Mouse (Mus musculus): ENCODE data around the gene Dynlrb1. TPM values are rescaled to one million over a fixed set of nuclear protein-coding genes. Genes with fewer than 3 reads are reported as not detected.

The Dynlrb1 gene
- total RNA-seq, 2 experiments from 2014 or later = 292 to 339 TPM

- intact Hi-C loops (cut with DNase I) = loop anchor here (10.0 kb wide), 1 partner anchor 107 kb away; the partner anchor contains the start of gene Trp53inp2
- DNase-seq (ENCODE audit: low spot score in 2 of 2) = no peak
Observed at GRCm38 (mm10) chr2:155277721-155278120, 41.4 kb downstream of the Dynlrb1 start.

- intact Hi-C loops (cut with DNase I) = loop anchor here (10.0 kb wide), 1 partner anchor 106 kb away; the partner anchor contains the start of gene Trp53inp2
- peak in 1 of 2 experiments; percentile 18 for DNase-seq (ENCODE audit: low spot score in 2 of 2)
Observed at GRCm38 (mm10) chr2:155278361-155278760, 42.0 kb downstream of the Dynlrb1 start.

- DNase-seq (ENCODE audit: low spot score in 2 of 2) = no peak
- intact Hi-C loops (cut with DNase I) = loop anchor here (10.0 kb wide), 1 partner anchor 106 kb away; the partner anchor contains the start of gene Trp53inp2
Observed at GRCm38 (mm10) chr2:155279163-155279562, 42.8 kb downstream of the Dynlrb1 start.

- intact Hi-C loops (cut with DNase I) = no loop called here
- DNase-seq (ENCODE audit: low spot score in 2 of 2) = no peak
Observed at GRCm38 (mm10) chr2:155280116-155280515, 43.8 kb downstream of the Dynlrb1 start.

GRCm38 (mm10) chr2:155283793-155284192 is 47.5 kb downstream of the Dynlrb1 start:
- intact Hi-C loops (cut with DNase I) = no loop called here
- peak in 1 of 2 experiments; percentile 14 for DNase-seq (ENCODE audit: low spot score in 2 of 2)

- DNase-seq (ENCODE audit: low spot score in 2 of 2) = no peak
- intact Hi-C loops (cut with DNase I) = no loop called here
Observed at GRCm38 (mm10) chr2:155284647-155285046, 48.3 kb downstream of the Dynlrb1 start.

- intact Hi-C loops (cut with DNase I) = no loop called here
- no peak for DNase-seq (ENCODE audit: low spot score in 2 of 2)
Observed at GRCm38 (mm10) chr2:155285744-155286143, 49.4 kb downstream of the Dynlrb1 start.

GRCm38 (mm10) chr2:155287456-155288250 is 51.3 kb downstream of the Dynlrb1 start:
- intact Hi-C loops (cut with DNase I) = no loop called here
- DNase-seq (ENCODE audit: low spot score in 2 of 2) = no peak

- DNase-seq (ENCODE audit: low spot score in 2 of 2) = no peak
Observed at GRCm38 (mm10) chr2:155290066-155290465, 53.7 kb downstream of the Dynlrb1 start.

GRCm38 (mm10) chr2:155293382-155293781 is 57.0 kb downstream of the Dynlrb1 start:
- intact Hi-C loops (cut with DNase I) = no loop called here
- DNase-seq (ENCODE audit: low spot score in 2 of 2) = no peak

More at GRCm38 (mm10) chr2:155290066-155290465, 53.7 kb downstream of the Dynlrb1 start:
- intact Hi-C loops (cut with DNase I) = no loop called here

- DNase-seq (ENCODE audit: low spot score in 2 of 2) = no peak
- intact Hi-C loops (cut with DNase I) = no loop called here
Observed at GRCm38 (mm10) chr2:155293946-155294345, 57.6 kb downstream of the Dynlrb1 start.

GRCm38 (mm10) chr2:155295453-155295852 is 59.1 kb downstream of the Dynlrb1 start:
- intact Hi-C loops (cut with DNase I) = no loop called here
- DNase-seq (ENCODE audit: low spot score in 2 of 2) = no peak

- intact Hi-C loops (cut with DNase I) = no loop called here
- DNase-seq (ENCODE audit: low spot score in 2 of 2) = no peak
Observed at GRCm38 (mm10) chr2:155299563-155299962, 63.2 kb downstream of the Dynlrb1 start.

Other genes with a start within 250 kb of the Dynlrb1 start
- gene Gm14226, start 218.3 kb upstream of the Dynlrb1 start, total RNA-seq (2021) = under 1 TPM; 0.10 to 0.11 TPM
- 10 to 100 TPM; 12.2 to 14.1 TPM for gene Ahcy, start 162.0 kb upstream of the Dynlrb1 start, total RNA-seq (2021)
- 10 to 100 TPM; 48.8 to 55.2 TPM for gene Itch, start 103.0 kb upstream of the Dynlrb1 start, total RNA-seq (2021)
- 100 to 1,000 TPM; 295 to 402 TPM for gene Map1lc3a, start 39.8 kb downstream of the Dynlrb1 start, total RNA-seq (2021)
- gene Pigu, start 120.9 kb downstream of the Dynlrb1 start, total RNA-seq (2021) = 10 to 100 TPM; 25.7 to 30.5 TPM
- gene Trp53inp2, start 144.5 kb downstream of the Dynlrb1 start, total RNA-seq (2021) = 100 to 1,000 TPM; 147 to 173 TPM
- 10 to 100 TPM; 60.7 to 71.5 TPM for gene Ncoa6, start 237.4 kb downstream of the Dynlrb1 start, total RNA-seq (2021)

Data from left cerebral cortex, postnatal 36 days (tissue).